Mouse (Mus musculus): Measurements from ENCODE around the gene Zfp646. TPM values are rescaled to one million over a fixed set of nuclear protein-coding genes. Genes with fewer than 3 reads are reported as not detected.
A peak's percentile ranks its signal among the peaks of the same experiment; 100 is the strongest.

The Zfp646 gene
- polyA plus RNA-seq, 1 experiment from 2014 or later: 26.8 TPM

GRCm38 (mm10) chr7:127849973-127850875 lies 25.8 kb upstream of the Zfp646 start:
- Histone ChIP-seq H3K27ac (ENCODE audit: low read depth, low read length) (no peak overlapping the region), H3K9me3 (ENCODE audit: control insufficient read depth, low read length) (no peaks in the 10 kb centered on the region), H3K36me3 (ENCODE audit: control insufficient read depth, insufficient read depth, low read length) (no peaks in the 10 kb centered on the region), H3K27me3 (ENCODE audit: control insufficient read depth, insufficient read depth, low read length) (no peaks in the 10 kb centered on the region), H3K4me1 (replicated peaks; ENCODE audit: control insufficient read depth, insufficient read depth, low read length) (no peaks in the 10 kb centered on the region), H3K9ac (ENCODE audit: low read length) (no peak overlapping the region), H3K4me2 (ENCODE audit: low read depth, low read length, severe bottlenecking) (no peak overlapping the region), H3K4me3 (ENCODE audit: low read depth, low read length) (no peak overlapping the region)
- 86% methylated on average over 6 of the region's 6 CpGs for WGBS
- DNase-seq (ENCODE audit: low spot score) (no peak), ATAC-seq (replicated peaks; ENCODE audit: low FRiP score) (no peak)

GRCm38 (mm10) chr7:127850906-127851305 lies 25.1 kb upstream of the Zfp646 start:
- Histone ChIP-seq H3K4me1 (replicated peaks; ENCODE audit: control insufficient read depth, insufficient read depth, low read length) (no peaks in the 10 kb centered on the region), H3K4me3 (ENCODE audit: low read depth, low read length) (no peak overlapping the region), H3K27me3 (ENCODE audit: control insufficient read depth, insufficient read depth, low read length) (no peaks in the 10 kb centered on the region), H3K4me2 (ENCODE audit: low read depth, low read length, severe bottlenecking) (no peak overlapping the region), H3K27ac (ENCODE audit: low read depth, low read length) (no peak overlapping the region), H3K9ac (ENCODE audit: low read length) (no peak overlapping the region), H3K36me3 (ENCODE audit: control insufficient read depth, insufficient read depth, low read length) (no peaks in the 10 kb centered on the region), H3K9me3 (ENCODE audit: control insufficient read depth, low read length) (no peaks in the 10 kb centered on the region)
- DNase-seq (ENCODE audit: low spot score) (no peak), ATAC-seq (replicated peaks; ENCODE audit: low FRiP score) (no peak)
- 79% methylated on average over 5 of the region's 5 CpGs for WGBS

DNA sequence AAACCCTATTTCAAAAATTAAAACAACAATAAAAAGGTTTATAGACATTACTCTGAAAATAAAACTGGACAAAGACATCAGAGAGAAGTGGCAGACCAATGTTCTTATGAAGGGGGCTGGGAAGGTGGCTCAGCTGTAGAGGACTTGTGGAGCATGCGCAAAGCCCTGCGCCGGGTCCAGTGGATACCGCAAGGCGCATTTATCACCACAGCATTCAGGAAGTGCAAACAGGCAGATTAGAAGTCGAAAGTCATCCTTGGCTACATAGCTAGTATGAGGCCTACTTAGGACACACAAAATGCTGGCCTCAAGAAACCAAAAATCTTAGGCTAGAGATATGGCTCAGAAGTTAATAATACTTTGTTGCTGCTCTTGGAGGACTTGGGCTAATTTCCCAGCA lies 17.8 kb upstream of the Zfp646 start:
- no peak overlapping the region for H3K4me3 ChIP-seq (ENCODE audit: low read depth, low read length)
- no peak overlapping the region for H3K27ac ChIP-seq (ENCODE audit: low read depth, low read length)
- ATAC-seq (replicated peaks; ENCODE audit: low FRiP score) (no peak), DNase-seq (ENCODE audit: low spot score) (no peak)
- H3K36me3 ChIP-seq (ENCODE audit: control insufficient read depth, insufficient read depth, low read length): no peaks in the 10 kb centered on the region
- H3K9me3 ChIP-seq (ENCODE audit: control insufficient read depth, low read length): no peaks in the 10 kb centered on the region
- 94% methylated on average over 6 of the region's 6 CpGs for whole genome bisulfite sequencing
- no peak overlapping the region for H3K4me2 ChIP-seq (ENCODE audit: low read depth, low read length, severe bottlenecking)
- no peaks in the 10 kb centered on the region for H3K27me3 ChIP-seq (ENCODE audit: control insufficient read depth, insufficient read depth, low read length)
- no peaks in the 10 kb centered on the region for H3K4me1 ChIP-seq (replicated peaks; ENCODE audit: control insufficient read depth, insufficient read depth, low read length)
- H3K9ac ChIP-seq (ENCODE audit: low read length): no peak overlapping the region

DNA sequence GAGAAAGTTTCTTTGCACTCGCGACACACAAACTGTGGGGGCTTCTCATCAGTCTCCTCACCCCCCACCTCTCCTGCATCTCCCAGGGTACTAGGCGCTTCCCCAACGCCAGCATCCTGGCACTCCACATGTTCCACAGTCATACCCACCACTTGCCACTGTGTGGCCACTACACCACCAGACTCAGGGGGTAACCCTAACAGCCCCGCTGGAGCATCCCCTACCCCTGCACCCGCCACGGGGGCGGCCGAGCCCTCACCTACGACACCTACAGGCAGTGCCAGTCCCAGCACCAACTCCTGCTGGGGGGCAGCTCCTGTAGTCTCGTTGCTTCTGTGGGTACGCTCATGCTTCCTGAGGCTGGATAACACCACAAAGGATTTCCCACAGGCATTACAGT lies 9.6 kb upstream of the Zfp646 start:
- Histone ChIP-seq H3K4me1 (replicated peaks; ENCODE audit: control insufficient read depth, insufficient read depth, low read length) (no peaks in the 10 kb centered on the region), H3K4me3 (ENCODE audit: low read depth, low read length) (no peak overlapping the region), H3K27ac (ENCODE audit: low read depth, low read length) (no peak overlapping the region), H3K9me3 (ENCODE audit: control insufficient read depth, low read length) (no peaks in the 10 kb centered on the region), H3K9ac (ENCODE audit: low read length) (no peak overlapping the region), H3K27me3 (ENCODE audit: control insufficient read depth, insufficient read depth, low read length) (no peaks in the 10 kb centered on the region), H3K4me2 (ENCODE audit: low read depth, low read length, severe bottlenecking) (no peak overlapping the region), H3K36me3 (ENCODE audit: control insufficient read depth, insufficient read depth, low read length) (peaks cover 11% of the 10 kb centered on the region; the same call in 1 of the 2 replicates)
- ATAC-seq (replicated peaks; ENCODE audit: low FRiP score) (no peak), DNase-seq (ENCODE audit: low spot score) (no peak)
- 91% methylated on average over 12 of the region's 12 CpGs for WGBS

- Histone ChIP-seq H3K27ac (ENCODE audit: low read depth, low read length) (no peak overlapping the region), H3K9me3 (ENCODE audit: control insufficient read depth, low read length) (no peaks in the 10 kb centered on the region), H3K4me3 (ENCODE audit: low read depth, low read length) (no peak overlapping the region), H3K27me3 (ENCODE audit: control insufficient read depth, insufficient read depth, low read length) (no peaks in the 10 kb centered on the region), H3K4me2 (ENCODE audit: low read depth, low read length, severe bottlenecking) (no peak overlapping the region), H3K9ac (ENCODE audit: low read length) (no peak overlapping the region), H3K4me1 (replicated peaks; ENCODE audit: control insufficient read depth, insufficient read depth, low read length) (no peaks in the 10 kb centered on the region), H3K36me3 (ENCODE audit: control insufficient read depth, insufficient read depth, low read length) (peaks cover 11% of the 10 kb centered on the region; the same call in 1 of the 2 replicates)
- 96% methylated on average over 18 of the region's 18 CpGs for WGBS
- ATAC-seq (replicated peaks; ENCODE audit: low FRiP score): no peak
- DNase-seq (ENCODE audit: low spot score): no peak
These were observed 8.4 kb upstream of the Zfp646 start for GRCm38 (mm10) chr7:127867641-127868040.

DNA sequence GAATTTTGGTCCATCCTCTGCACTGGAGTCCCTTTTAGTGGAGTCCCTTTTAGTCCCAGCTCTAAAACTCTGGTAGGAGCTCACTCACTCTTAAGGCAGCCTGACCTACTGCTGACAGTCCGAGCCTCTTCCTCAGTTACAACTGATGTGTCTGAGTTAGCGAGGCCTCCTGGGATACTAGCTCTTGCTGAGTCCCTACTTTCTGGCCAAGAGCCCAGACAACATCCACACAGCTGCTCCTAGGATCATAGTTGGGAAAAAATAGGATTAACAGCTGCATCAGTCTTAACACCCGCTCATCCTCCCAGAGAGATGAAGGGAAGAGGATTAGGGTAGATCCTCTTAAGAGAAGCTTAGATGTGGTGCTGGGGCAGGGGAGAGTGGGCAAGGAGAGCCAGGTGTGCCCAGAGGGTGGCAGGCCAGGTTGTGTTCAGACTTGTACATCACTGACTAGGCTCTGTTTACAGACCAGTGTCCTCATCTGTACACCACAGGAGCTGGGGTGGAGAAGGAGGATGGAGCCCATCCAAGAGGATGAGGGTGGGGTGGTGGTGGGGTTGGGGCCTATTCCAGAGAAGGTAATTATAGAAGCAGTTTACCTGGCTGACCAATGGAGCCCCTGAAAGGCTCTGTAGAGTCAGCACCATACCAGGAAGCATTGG lies 6.7 kb upstream of the Zfp646 start:
- Histone ChIP-seq H3K9me3 (ENCODE audit: control insufficient read depth, low read length) (no peaks in the 10 kb centered on the region), H3K27me3 (ENCODE audit: control insufficient read depth, insufficient read depth, low read length) (no peaks in the 10 kb centered on the region), H3K4me2 (ENCODE audit: low read depth, low read length, severe bottlenecking) (no peak overlapping the region), H3K27ac (ENCODE audit: low read depth, low read length) (no peak overlapping the region), H3K9ac (ENCODE audit: low read length) (no peak overlapping the region), H3K36me3 (ENCODE audit: control insufficient read depth, insufficient read depth, low read length) (peaks cover 11% of the 10 kb centered on the region; the same call in 1 of the 2 replicates), H3K4me1 (replicated peaks; ENCODE audit: control insufficient read depth, insufficient read depth, low read length) (peaks cover 4% of the 10 kb centered on the region; the same call in 1 of the 2 replicates), H3K4me3 (ENCODE audit: low read depth, low read length) (no peak overlapping the region)
- no peak for ATAC-seq (replicated peaks; ENCODE audit: low FRiP score)
- no peak for DNase-seq (ENCODE audit: low spot score)
- 78% methylated on average over 3 of the region's 3 CpGs for WGBS

- H3K27me3 ChIP-seq (ENCODE audit: control insufficient read depth, insufficient read depth, low read length): no peaks in the 10 kb centered on the region
- H3K36me3 ChIP-seq (ENCODE audit: control insufficient read depth, insufficient read depth, low read length): peaks cover 11% of the 10 kb centered on the region; the same call in 1 of the 2 replicates
- peaks cover 7% of the 10 kb centered on the region; the same call in 1 of the 2 replicates for H3K4me1 ChIP-seq (replicated peaks; ENCODE audit: control insufficient read depth, insufficient read depth, low read length)
- no peak for DNase-seq (ENCODE audit: low spot score)
- H3K9me3 ChIP-seq (ENCODE audit: control insufficient read depth, low read length): no peaks in the 10 kb centered on the region
- H3K4me3 ChIP-seq (ENCODE audit: low read depth, low read length): no peak overlapping the region
- H3K27ac ChIP-seq (ENCODE audit: low read depth, low read length): no peak overlapping the region
- no peak for ATAC-seq (replicated peaks; ENCODE audit: low FRiP score)
- no peak overlapping the region for H3K4me2 ChIP-seq (ENCODE audit: low read depth, low read length, severe bottlenecking)
- 87% methylated on average over 5 of the region's 5 CpGs for WGBS
- no peak overlapping the region for H3K9ac ChIP-seq (ENCODE audit: low read length)
These were observed 5.7 kb upstream of the Zfp646 start for GRCm38 (mm10) chr7:127870136-127870821.

- Histone ChIP-seq H3K9ac (ENCODE audit: low read length) (peak overlapping the region; percentile 93), H3K4me2 (ENCODE audit: low read depth, low read length, severe bottlenecking) (peak overlapping the region; percentile 70), H3K36me3 (ENCODE audit: control insufficient read depth, insufficient read depth, low read length) (peaks cover 16% of the 10 kb centered on the region), H3K4me3 (ENCODE audit: low read depth, low read length) (peak overlapping the region; percentile 95), H3K27ac (ENCODE audit: low read depth, low read length) (peak overlapping the region; percentile 97), H3K27me3 (ENCODE audit: control insufficient read depth, insufficient read depth, low read length) (no peaks in the 10 kb centered on the region), H3K9me3 (ENCODE audit: control insufficient read depth, low read length) (no peaks in the 10 kb centered on the region), H3K4me1 (replicated peaks; ENCODE audit: control insufficient read depth, insufficient read depth, low read length) (peaks cover 13% of the 10 kb centered on the region; the same call in 1 of the 2 replicates)
- DNase-seq (ENCODE audit: low spot score) (no peak), ATAC-seq (replicated peaks; ENCODE audit: low FRiP score) (peak; percentile 9; the same call in 1 of the 2 replicates)
- WGBS: 4% methylated on average over 20 of the region's 20 CpGs
These were observed 1.0 kb upstream of the Zfp646 start for GRCm38 (mm10) chr7:127874812-127875626.

Measured in forebrain, embryonic 11.5 days (tissue).